ENCODE assay signal across 8 mouse cellular contexts in genomic region chr7:141176173-141176572, GRCm38 (mm10). TPM values are rescaled to one million over a fixed set of nuclear protein-coding genes. Genes with fewer than 3 reads are reported as not detected.
A peak's percentile ranks its signal among the peaks of the same experiment; 100 is the strongest.
DNase-seq lines count a peak whose midpoint lies in the region; ATAC-seq and TF ChIP-seq lines count a peak whose summit lies in the region.

No protein-coding gene starts in this region.

- TF ChIP-seq POLR2A in MEL (IDR thresholded peaks at IDR 0.05; ENCODE audit: control insufficient read depth in 1 of 2, insufficient read depth in 1 of 2, low read depth in 1 of 2, low read length in 2 of 2, poor library complexity in 1 of 2): no peak
- TF ChIP-seq POLR2A in bone marrow macrophage, adult 2 months (IDR thresholded peaks at IDR 0.05; ENCODE audit: borderline replicate concordance, low read depth, low read length): no peak

- TF ChIP-seq RAD21 in MEL (IDR thresholded peaks at IDR 0.05; ENCODE audit: low read depth, low read length): peak; percentile 92

- H3K4me1 ChIP-seq in MEL (ENCODE audit: control insufficient read depth in 1 of 2, insufficient read depth in 2 of 2, low read length in 2 of 2): peaks cover 6 to 10% of the 10 kb centered on the region in 2 experiments
- H3K4me1 ChIP-seq in bone marrow macrophage, adult 2 months (ENCODE audit: control insufficient read depth, insufficient read depth, low read length): peaks cover 11% of the 10 kb centered on the region

- no peaks in the 10 kb centered on the region for H3K9me3 ChIP-seq in MEL (replicated peaks; ENCODE audit: insufficient read depth, low read length)

- peak; percentile 81 for ATAC-seq in erythroblast, adult 5-6 weeks (replicated peaks; ENCODE audit: low FRiP score, poor library complexity, severe bottlenecking)
- ATAC-seq in hematopoietic stem cell, adult 5-6 weeks (replicated peaks in 1 of 2; ENCODE audit: insufficient read depth in 1 of 2, low FRiP score in 2 of 2, low TSS enrichment in 1 of 2, low read depth in 1 of 2, poor library complexity in 2 of 2, severe bottlenecking in 2 of 2): peak; percentile 48 to 62; a peak in 1 of 4 replicates
- peak; percentile 72 for ATAC-seq in megakaryocyte progenitor cell, adult 5-6 weeks (replicated peaks; ENCODE audit: poor library complexity)

- no peak overlapping the region for H3K4me3 ChIP-seq in MEL (ENCODE audit: control insufficient read depth in 1 of 2, insufficient read depth in 1 of 2, low read depth in 2 of 2, low read length in 2 of 2)
- H3K4me3 ChIP-seq in bone marrow macrophage, adult 2 months (ENCODE audit: insufficient read depth, low read length): no peak overlapping the region

- H3K79me2 ChIP-seq in MEL (ENCODE audit: control insufficient read depth, insufficient read depth, low read length, poor library complexity): peaks cover 6% of the 10 kb centered on the region; the same call in 1 of the 2 replicates

- no peaks in the 10 kb centered on the region; a peak in 1 of 4 replicates for H3K27me3 ChIP-seq in MEL (ENCODE audit: control insufficient read depth in 1 of 2, insufficient read depth in 2 of 2, low read length in 2 of 2)

- peak; percentile 91 for DNase-seq in MEL (ENCODE audit: low read depth, low spot score)
- DNase-seq in layer of hippocampus, postnatal 36 days: peak; percentile 83
- peak; percentile 82 to 84 for DNase-seq in right cerebral cortex, postnatal 36 days (ENCODE audit: low spot score in 2 of 2)
- peak; percentile 74 for DNase-seq in yolk sac, embryonic 10.5 days (ENCODE audit: low spot score)

- TF ChIP-seq CTCF in MEL (IDR thresholded peaks at IDR 0.05 in 2 of 3, conservative IDR thresholded peaks at IDR 0.05 in 1 of 3; ENCODE audit: control insufficient read depth in 1 of 3, insufficient read depth in 1 of 3, low read depth in 2 of 3, low read length in 3 of 3, poor library complexity in 1 of 3, severe bottlenecking in 1 of 3): peak; percentile 89 to 98 (median 92)
- TF ChIP-seq CTCF in bone marrow macrophage, adult 2 months (IDR thresholded peaks at IDR 0.05; ENCODE audit: low read depth, low read length): peak; percentile 86

- no peak overlapping the region for H3K9ac ChIP-seq in MEL (ENCODE audit: control insufficient read depth, low read depth, low read length, poor library complexity, severe bottlenecking)

- no peak for TF ChIP-seq EP300 in MEL (IDR thresholded peaks at IDR 0.05; ENCODE audit: low read depth in 1 of 2, low read length in 2 of 2)

- H3K36me3 ChIP-seq in MEL (ENCODE audit: control insufficient read depth in 1 of 2, insufficient read depth in 2 of 2, low read length in 2 of 2): peaks cover 0 to 4% of the 10 kb centered on the region in 2 experiments; a peak in 2 of 4 replicates

- no peak overlapping the region for H3K27ac ChIP-seq in MEL (ENCODE audit: control insufficient read depth, low read depth, low read length)
- H3K27ac ChIP-seq in bone marrow macrophage, adult 2 months (ENCODE audit: insufficient read depth, low read depth, low read length): no peak overlapping the region

TF ChIP-seq in MEL, 35 proteins besides CTCF, POLR2A, EP300 and RAD21:
- TF ChIP-seq UBTF (IDR thresholded peaks at IDR 0.05; ENCODE audit: borderline replicate concordance, insufficient read depth, low read depth, low read length) (no peak), ETS1 (IDR thresholded peaks at IDR 0.05; ENCODE audit: low read depth, low read length) (no peak), SIN3A (IDR thresholded peaks at IDR 0.05; ENCODE audit: low read length) (peak; percentile 55), POLR2AphosphoS2 (IDR thresholded peaks at IDR 0.05; ENCODE audit: low read length) (no peak), MYC (IDR thresholded peaks at IDR 0.05; ENCODE audit: low read depth, low read length) (0 out of 2 replicates have a peak, but pooled peaks have one; percentile 22), TAL1 (IDR thresholded peaks at IDR 0.05; ENCODE audit: low read length) (no peak), NELFE (IDR thresholded peaks at IDR 0.05; ENCODE audit: low read depth, low read length) (no peak), SMC3 (IDR thresholded peaks at IDR 0.05; ENCODE audit: low read depth, low read length) (peak; percentile 92), KAT2A (conservative IDR thresholded peaks at IDR 0.05; ENCODE audit: low read depth, low read length) (no peak), ZNF384 (IDR thresholded peaks at IDR 0.05; ENCODE audit: low read depth, low read length) (peak; percentile 36; the same call in 1 of the 2 replicates), ZC3H11A (IDR thresholded peaks at IDR 0.05; ENCODE audit: low read depth, low read length) (peak; percentile 96)

RNA-seq across cellular contexts. Expression of gene Rnh1, which starts 3.5 kb away (rescaled TPM):
- total RNA-seq in MEL (2012; rRNA removed): 69.6 and 71.4 TPM in 2 replicates
- polyA plus RNA-seq in MEL (2012; ENCODE audit: insufficient read depth in 1 of 2, insufficient read length in 2 of 2, low read depth in 1 of 2, low replicate concordance in 2 of 2, missing spikeins in 1 of 2): 10 to 100 TPM in 1 of 2 experiments, not detected in 1; 94.5 TPM
- 131 and 141 TPM in 2 replicates for polyA plus RNA-seq in bone marrow macrophage, adult 2 months (2012; ENCODE audit: insufficient read depth, insufficient read length, missing spikeins)
- 11.9 and 13.8 TPM in 2 replicates for total RNA-seq in erythroblast, adult 5-6 weeks (2015; ENCODE audit: low replicate concordance)
- 15.1 and 15.7 TPM in 2 replicates for total RNA-seq in erythroblast, adult 5-6 weeks (2017; ENCODE audit: low replicate concordance)
- 34.4 and 61.9 TPM in 2 replicates for total RNA-seq in hematopoietic stem cell, adult 5-6 weeks (2017)
- 10 to 100 TPM; 36.1 to 40.2 TPM for total RNA-seq in layer of hippocampus, postnatal 36 days (2021)
- total RNA-seq in megakaryocyte progenitor cell, adult 5-6 weeks (2015): 36.0 and 41.3 TPM in 2 replicates
- 43.4 and 57.6 TPM in 2 replicates for total RNA-seq in megakaryocyte progenitor cell, adult 5-6 weeks (2017)

RNA-seq across cellular contexts. Expression of gene Hras, which starts 17.6 kb away (rescaled TPM):
- total RNA-seq in MEL (2012; rRNA removed): 137 and 183 TPM in 2 replicates
- 100 to 1,000 TPM in 1 of 2 experiments, not detected in 1; 149 TPM for polyA plus RNA-seq in MEL (2012; ENCODE audit: insufficient read depth in 1 of 2, insufficient read length in 2 of 2, low read depth in 1 of 2, low replicate concordance in 2 of 2, missing spikeins in 1 of 2)
- 29.7 and 36.1 TPM in 2 replicates for polyA plus RNA-seq in bone marrow macrophage, adult 2 months (2012; ENCODE audit: insufficient read depth, insufficient read length, missing spikeins)
- 3.8 and 24.9 TPM in 2 replicates for total RNA-seq in erythroblast, adult 5-6 weeks (2015; ENCODE audit: low replicate concordance)
- 11.4 and 20.8 TPM in 2 replicates for total RNA-seq in erythroblast, adult 5-6 weeks (2017; ENCODE audit: low replicate concordance)
- total RNA-seq in hematopoietic stem cell, adult 5-6 weeks (2017): 15.0 and 19.7 TPM in 2 replicates
- 100 to 1,000 TPM; 209 to 213 TPM for total RNA-seq in layer of hippocampus, postnatal 36 days (2021)
- total RNA-seq in megakaryocyte progenitor cell, adult 5-6 weeks (2015): 30.5 and 40.6 TPM in 2 replicates
- 19.9 and 23.7 TPM in 2 replicates for total RNA-seq in megakaryocyte progenitor cell, adult 5-6 weeks (2017)

RNA-seq across cellular contexts. Expression of gene Lrrc56, which starts 17.8 kb away (rescaled TPM):
- total RNA-seq in MEL (2012; rRNA removed): 1.0 and 1.6 TPM in 2 replicates
- polyA plus RNA-seq in MEL (2012; ENCODE audit: insufficient read depth in 1 of 2, insufficient read length in 2 of 2, low read depth in 1 of 2, low replicate concordance in 2 of 2, missing spikeins in 1 of 2): 1 to 10 TPM in 1 of 2 experiments, not detected in 1; 5.5 TPM
- 3.4 and 4.1 TPM in 2 replicates for polyA plus RNA-seq in bone marrow macrophage, adult 2 months (2012; ENCODE audit: insufficient read depth, insufficient read length, missing spikeins)
- 2.1 TPM in 1 of 2 replicates, not detected in the other for total RNA-seq in erythroblast, adult 5-6 weeks (2015; ENCODE audit: low replicate concordance)
- 0.94 and 1.8 TPM in 2 replicates for total RNA-seq in erythroblast, adult 5-6 weeks (2017; ENCODE audit: low replicate concordance)
- total RNA-seq in hematopoietic stem cell, adult 5-6 weeks (2017): 0.60 and 0.75 TPM in 2 replicates
- 1 to 10 TPM; 4.5 to 5.9 TPM for total RNA-seq in layer of hippocampus, postnatal 36 days (2021)
- total RNA-seq in megakaryocyte progenitor cell, adult 5-6 weeks (2015): 0.39 and 0.84 TPM in 2 replicates
- 0.50 and 3.4 TPM in 2 replicates for total RNA-seq in megakaryocyte progenitor cell, adult 5-6 weeks (2017)

RNA-seq across cellular contexts. Expression of gene Lmntd2, which starts 37.7 kb away (rescaled TPM):
- not detected in 2 replicates for total RNA-seq in MEL (2012; rRNA removed)
- under 1 TPM in 1 of 2 experiments, not detected in 1; 0.43 TPM for polyA plus RNA-seq in MEL (2012; ENCODE audit: insufficient read depth in 1 of 2, insufficient read length in 2 of 2, low read depth in 1 of 2, low replicate concordance in 2 of 2, missing spikeins in 1 of 2)
- 0.88 TPM in 1 of 2 replicates, not detected in the other for polyA plus RNA-seq in bone marrow macrophage, adult 2 months (2012; ENCODE audit: insufficient read depth, insufficient read length, missing spikeins)
- total RNA-seq in erythroblast, adult 5-6 weeks (2015; ENCODE audit: low replicate concordance): not detected in 2 replicates
- total RNA-seq in erythroblast, adult 5-6 weeks (2017; ENCODE audit: low replicate concordance): 0.17 and 1.7 TPM in 2 replicates
- 1.6 TPM in 1 of 2 replicates, not detected in the other for total RNA-seq in hematopoietic stem cell, adult 5-6 weeks (2017)
- total RNA-seq in layer of hippocampus, postnatal 36 days (2021): not detected
- total RNA-seq in megakaryocyte progenitor cell, adult 5-6 weeks (2015): 0.20 and 0.89 TPM in 2 replicates
- 0.10 TPM in 1 of 2 replicates, not detected in the other for total RNA-seq in megakaryocyte progenitor cell, adult 5-6 weeks (2017)

RNA-seq across cellular contexts. Expression of gene Rassf7, which starts 39.5 kb away (rescaled TPM):
- total RNA-seq in MEL (2012; rRNA removed): 7.0 and 7.6 TPM in 2 replicates
- polyA plus RNA-seq in MEL (2012; ENCODE audit: insufficient read depth in 1 of 2, insufficient read length in 2 of 2, low read depth in 1 of 2, low replicate concordance in 2 of 2, missing spikeins in 1 of 2): 1 to 10 TPM in 1 of 2 experiments, not detected in 1; 9.5 TPM
- polyA plus RNA-seq in bone marrow macrophage, adult 2 months (2012; ENCODE audit: insufficient read depth, insufficient read length, missing spikeins): 3.5 and 3.9 TPM in 2 replicates
- total RNA-seq in erythroblast, adult 5-6 weeks (2015; ENCODE audit: low replicate concordance): 1.7 and 6.0 TPM in 2 replicates
- 3.9 and 12.2 TPM in 2 replicates for total RNA-seq in erythroblast, adult 5-6 weeks (2017; ENCODE audit: low replicate concordance)
- 4.9 and 5.1 TPM in 2 replicates for total RNA-seq in hematopoietic stem cell, adult 5-6 weeks (2017)
- under 1 TPM; 0.73 to 0.82 TPM for total RNA-seq in layer of hippocampus, postnatal 36 days (2021)
- 3.2 and 4.3 TPM in 2 replicates for total RNA-seq in megakaryocyte progenitor cell, adult 5-6 weeks (2015)
- total RNA-seq in megakaryocyte progenitor cell, adult 5-6 weeks (2017): 2.2 and 6.6 TPM in 2 replicates
